Mouse (Mus musculus) G1E (cell line): ENCODE measurements at regions not wholly inside any gene's neighbourhood (a gene's known extent, or its start where the extent isn't known, plus 50 kb on each side); places are given as distances from the start of the nearest gene placed in this dataset.

Source experiments
- ATAC-seq: 2 replicates; pipeline ENCODE4 v1.8.0; 2016; ENCODE audit warnings: mild to moderate bottlenecking; ENCODE audit not compliant: insufficient number of reproducible peaks, poor library complexity, low FRiP score, severe bottlenecking; ENCODE audit errors: extremely low read depth
- DNase-seq: peaks from one replicate; pipeline ENCODE4 v3.0.0; 2012; ENCODE audit warnings: low spot score
- H3K27me3 ChIP-seq: 2 replicates; pipeline ENCODE4 v1.6.1; 2012; ENCODE audit warnings: mild to moderate bottlenecking, low read length, inconsistent platforms; ENCODE audit not compliant: insufficient read depth
- H3K36me3 ChIP-seq: replicated peaks from 2 replicates; pipeline ENCODE3; 2012; ENCODE audit warnings: mild to moderate bottlenecking, inconsistent platforms
- H3K4me1 ChIP-seq: 2 replicates; pipeline ENCODE4 v1.6.1; 2012; ENCODE audit warnings: low read depth, low read length, inconsistent platforms, mixed read lengths; ENCODE audit not compliant: insufficient read depth
- H3K4me3 ChIP-seq: 2 replicates; pipeline ENCODE4 v1.5.1; 2012; ENCODE audit warnings: low read depth, mild to moderate bottlenecking, inconsistent platforms, low read length, moderate library complexity, mixed read lengths
- H3K9me3 ChIP-seq: replicated peaks from 2 replicates; pipeline ENCODE4 v1.6.1; 2012; ENCODE audit warnings: inconsistent platforms
- CTCF ChIP-seq: IDR thresholded peaks from 2 replicates; pipeline ENCODE4 v1.5.1; 2012; ENCODE audit warnings: low read depth, low read length, inconsistent platforms, mixed read lengths
- GATA1 ChIP-seq: IDR thresholded peaks from 2 replicates; pipeline ENCODE4 v1.6.1; 2012; ENCODE audit warnings: borderline replicate concordance, low read length, inconsistent platforms, mixed read lengths
- GATA2 ChIP-seq: IDR thresholded peaks from 2 replicates; pipeline ENCODE4 v1.6.1; 2012; ENCODE audit warnings: low read depth, low read length, inconsistent platforms, borderline replicate concordance
- POLR2AphosphoS5 ChIP-seq: IDR thresholded peaks from 2 replicates; pipeline ENCODE4 v1.6.1; 2012; ENCODE audit warnings: low read depth, low read length, inconsistent platforms; ENCODE audit not compliant: insufficient replicate concordance
- TAL1 ChIP-seq: conservative IDR thresholded peaks from 2 replicates; pipeline ENCODE4 v1.6.1; 2012; ENCODE audit warnings: low read depth, low read length, inconsistent platforms, mixed read lengths

- Histone ChIP-seq H3K4me3 (no peak overlapping the region), H3K4me1 (no peaks in the 10 kb centered on the region), H3K27me3 (no peaks in the 10 kb centered on the region), H3K36me3 (no peaks in the 10 kb centered on the region), H3K9me3 (no peaks in the 10 kb centered on the region)
- DNase-seq: no peak
- TF ChIP-seq TAL1 (no peak), CTCF (no peak), GATA1 (no peak), POLR2AphosphoS5 (no peak), GATA2 (no peak)
- ATAC-seq: no peak
Observed at GRCm38 (mm10) chr15:31880479-31880878, 278.8 kb downstream of the Fam173b start.

- Histone ChIP-seq H3K4me1 (no peaks in the 10 kb centered on the region), H3K9me3 (no peaks in the 10 kb centered on the region), H3K36me3 (no peaks in the 10 kb centered on the region), H3K27me3 (no peaks in the 10 kb centered on the region), H3K4me3 (no peak overlapping the region)
- ATAC-seq (no peak), DNase-seq (no peak)
- TF ChIP-seq GATA2 (no peak), CTCF (no peak), POLR2AphosphoS5 (no peak), TAL1 (no peak), GATA1 (no peak)
Observed at GRCm38 (mm10) chr15:31882331-31882730, 280.7 kb downstream of the Fam173b start.

- no peak for TF ChIP-seq GATA1
- TF ChIP-seq GATA2: no peak
- no peak for TF ChIP-seq POLR2AphosphoS5
- no peak for TF ChIP-seq TAL1
- TF ChIP-seq CTCF: no peak
- no peaks in the 10 kb centered on the region for H3K4me1 ChIP-seq
- no peak overlapping the region for H3K4me3 ChIP-seq
- ATAC-seq (no peak), DNase-seq (no peak)
- H3K27me3 ChIP-seq: no peaks in the 10 kb centered on the region
- no peaks in the 10 kb centered on the region for H3K9me3 ChIP-seq
- no peaks in the 10 kb centered on the region for H3K36me3 ChIP-seq
Observed at GRCm38 (mm10) chr15:31883516-31883915, 281.9 kb downstream of the Fam173b start.

GRCm38 (mm10) chr15:31898904-31899650 is 278.0 kb upstream of the Tas2r119 start:
- H3K9me3 ChIP-seq: no peaks in the 10 kb centered on the region
- H3K4me1 ChIP-seq: no peaks in the 10 kb centered on the region
- no peak overlapping the region for H3K4me3 ChIP-seq
- DNase-seq (no peak), ATAC-seq (no peak)
- TF ChIP-seq POLR2AphosphoS5: no peak
- TF ChIP-seq GATA2: no peak
- no peak for TF ChIP-seq CTCF
- TF ChIP-seq TAL1: no peak
- no peak for TF ChIP-seq GATA1
- no peaks in the 10 kb centered on the region for H3K27me3 ChIP-seq
- no peaks in the 10 kb centered on the region for H3K36me3 ChIP-seq

- H3K4me1 ChIP-seq: no peaks in the 10 kb centered on the region
- no peaks in the 10 kb centered on the region for H3K9me3 ChIP-seq
- no peaks in the 10 kb centered on the region for H3K36me3 ChIP-seq
- DNase-seq (no peak), ATAC-seq (no peak)
- TF ChIP-seq POLR2AphosphoS5: no peak
- TF ChIP-seq GATA2: no peak
- TF ChIP-seq CTCF: no peak
- no peak for TF ChIP-seq GATA1
- TF ChIP-seq TAL1: no peak
- H3K27me3 ChIP-seq: no peaks in the 10 kb centered on the region
- no peak overlapping the region for H3K4me3 ChIP-seq
Observed at GRCm38 (mm10) chr15:31900325-31900724, 276.8 kb upstream of the Tas2r119 start.

- H3K9me3 ChIP-seq: no peaks in the 10 kb centered on the region
- H3K4me1 ChIP-seq: no peaks in the 10 kb centered on the region
- TF ChIP-seq CTCF (no peak), GATA1 (no peak), GATA2 (no peak), POLR2AphosphoS5 (no peak), TAL1 (no peak)
- H3K36me3 ChIP-seq: no peaks in the 10 kb centered on the region
- H3K4me3 ChIP-seq: no peak overlapping the region
- ATAC-seq (no peak), DNase-seq (no peak)
- no peaks in the 10 kb centered on the region for H3K27me3 ChIP-seq
Observed at GRCm38 (mm10) chr15:31908432-31908831, 268.7 kb upstream of the Tas2r119 start.

- no peaks in the 10 kb centered on the region for H3K36me3 ChIP-seq
- H3K27me3 ChIP-seq: no peaks in the 10 kb centered on the region
- H3K4me3 ChIP-seq: no peak overlapping the region
- TF ChIP-seq POLR2AphosphoS5: no peak
- no peak for TF ChIP-seq GATA1
- no peak for TF ChIP-seq CTCF
- no peak for TF ChIP-seq TAL1
- TF ChIP-seq GATA2: no peak
- ATAC-seq (no peak), DNase-seq (no peak)
- no peaks in the 10 kb centered on the region for H3K4me1 ChIP-seq
- H3K9me3 ChIP-seq: no peaks in the 10 kb centered on the region
Observed at GRCm38 (mm10) chr15:31911978-31912377, 265.1 kb upstream of the Tas2r119 start.
